Mouse (Mus musculus): ENCODE data around the gene Camkmt. TPM values are rescaled to one million over a fixed set of nuclear protein-coding genes. Genes with fewer than 3 reads are reported as not detected.

Gene Camkmt
- total RNA-seq, 2 experiments from 2014 or later: 13.1 to 13.6 TPM

DNA sequence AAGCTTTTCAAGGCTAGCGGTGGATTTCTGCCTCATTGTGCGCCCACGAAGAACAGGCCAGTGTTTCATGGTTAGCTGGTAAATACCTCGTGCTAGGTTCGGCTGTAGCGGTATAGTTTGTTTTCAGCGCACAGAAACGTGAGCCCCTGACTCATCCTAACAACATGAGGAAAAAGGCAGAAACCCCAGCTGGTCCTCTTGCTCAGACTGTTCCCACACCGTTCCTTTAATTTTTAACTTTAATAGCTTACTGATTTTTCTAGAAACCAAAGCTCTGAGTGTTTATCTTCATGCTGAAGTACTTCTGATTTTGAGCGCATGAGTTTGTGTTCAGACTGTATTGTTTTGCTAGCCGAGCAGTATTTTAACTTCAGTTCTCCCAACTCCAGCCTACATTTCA lies 109.0 kb downstream of the Camkmt start:
- Histone ChIP-seq H3K27ac (no peak overlapping the region), H3K4me3 (no peak overlapping the region)
- TF ChIP-seq CTCF (conservative IDR thresholded peaks at IDR 0.05): no peak
- no peak for DNase-seq (ENCODE audit: low spot score in 2 of 2)

DNA sequence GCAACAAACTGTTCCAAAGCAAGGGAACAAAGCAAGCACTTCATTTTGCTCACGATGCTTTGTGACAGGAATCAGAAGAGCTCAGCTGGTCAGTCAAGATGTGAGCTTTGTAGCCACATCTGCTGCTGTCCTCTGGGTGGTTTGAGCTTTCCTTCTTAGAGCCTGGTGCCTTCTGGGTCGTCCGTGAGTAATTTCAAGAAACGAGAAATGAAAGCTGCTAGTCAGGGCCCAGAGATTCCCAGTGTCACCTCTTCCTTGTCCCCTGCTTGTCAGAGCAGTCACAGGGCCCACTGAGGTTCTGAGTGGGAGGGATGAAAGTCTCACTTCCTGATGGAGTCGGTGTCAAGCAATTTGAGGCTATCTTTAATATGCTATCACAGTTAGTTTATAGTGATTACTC lies 127.7 kb downstream of the Camkmt start:
- DNase-seq (ENCODE audit: low spot score in 2 of 2): no peak
- TF ChIP-seq CTCF (conservative IDR thresholded peaks at IDR 0.05): no peak
- Histone ChIP-seq H3K27ac (no peak overlapping the region), H3K4me3 (no peak overlapping the region)

DNA sequence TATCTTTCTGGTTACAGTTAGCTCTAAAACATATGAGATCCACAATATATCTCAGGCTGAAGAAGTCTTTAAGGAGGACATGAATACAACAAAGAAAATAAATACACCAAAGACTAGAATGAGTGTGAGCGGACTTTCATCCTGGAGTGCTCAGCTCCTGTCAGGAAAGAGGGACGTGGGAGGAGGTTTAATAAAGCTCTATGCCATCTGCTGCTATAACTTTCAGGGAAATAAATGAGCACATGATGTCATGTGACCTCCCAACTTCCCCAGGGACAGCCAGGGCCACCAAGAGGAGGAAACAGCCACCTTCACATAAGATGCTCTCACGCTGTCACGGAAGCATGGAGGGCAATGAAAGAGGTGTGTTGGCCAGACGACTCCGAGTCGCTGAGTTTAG lies 151.8 kb downstream of the Camkmt start:
- DNase-seq (ENCODE audit: low spot score in 2 of 2): peak; percentile 13 to 23
- H3K27ac ChIP-seq: no peak overlapping the region
- H3K4me3 ChIP-seq: no peak overlapping the region
- TF ChIP-seq CTCF (conservative IDR thresholded peaks at IDR 0.05): no peak

DNA sequence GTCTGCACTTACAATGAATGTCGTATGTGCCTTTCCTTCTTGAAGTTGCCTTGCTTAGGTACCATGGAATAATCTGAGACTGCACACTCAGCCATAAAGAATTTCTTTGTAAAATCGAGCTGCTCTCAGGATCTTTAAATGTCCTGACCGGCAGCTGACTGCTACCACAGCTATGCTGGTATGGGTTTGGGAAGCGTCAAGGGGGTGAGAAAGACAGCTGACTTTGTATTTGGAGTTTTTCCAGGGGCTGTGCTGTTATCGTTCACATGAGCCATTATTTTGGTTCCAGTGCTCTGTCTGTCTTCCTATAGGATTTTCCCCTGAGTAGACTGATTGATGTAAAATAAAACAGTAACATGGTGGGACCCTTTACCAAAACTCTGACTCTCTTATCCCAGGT lies 158.6 kb downstream of the Camkmt start:
- no peak for TF ChIP-seq CTCF (conservative IDR thresholded peaks at IDR 0.05)
- no peak for DNase-seq (ENCODE audit: low spot score in 2 of 2)
- no peak overlapping the region for H3K27ac ChIP-seq
- no peak overlapping the region for H3K4me3 ChIP-seq

DNA sequence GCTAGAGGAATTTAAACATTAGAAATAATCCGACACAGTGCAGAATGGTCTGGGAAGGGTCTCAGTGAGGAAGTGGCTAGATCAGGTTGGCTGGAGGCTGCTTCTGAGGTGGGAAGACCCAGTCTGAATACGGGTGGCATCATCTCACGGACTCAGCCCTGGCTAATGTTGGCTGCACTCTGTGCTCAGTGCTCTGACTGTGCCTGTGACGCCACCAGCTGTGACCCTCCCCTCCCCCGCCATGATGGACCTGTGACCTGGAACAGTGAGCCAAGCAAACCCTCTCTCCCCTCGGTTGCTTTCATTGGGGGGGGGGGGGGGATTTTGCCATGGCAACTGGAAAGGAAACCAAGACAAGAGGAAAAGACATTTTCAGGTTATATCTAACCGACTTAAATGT lies 159.4 kb downstream of the Camkmt start:
- no peak for TF ChIP-seq CTCF (conservative IDR thresholded peaks at IDR 0.05)
- DNase-seq (ENCODE audit: low spot score in 2 of 2): no peak
- H3K27ac ChIP-seq: no peak overlapping the region
- no peak overlapping the region for H3K4me3 ChIP-seq

DNA sequence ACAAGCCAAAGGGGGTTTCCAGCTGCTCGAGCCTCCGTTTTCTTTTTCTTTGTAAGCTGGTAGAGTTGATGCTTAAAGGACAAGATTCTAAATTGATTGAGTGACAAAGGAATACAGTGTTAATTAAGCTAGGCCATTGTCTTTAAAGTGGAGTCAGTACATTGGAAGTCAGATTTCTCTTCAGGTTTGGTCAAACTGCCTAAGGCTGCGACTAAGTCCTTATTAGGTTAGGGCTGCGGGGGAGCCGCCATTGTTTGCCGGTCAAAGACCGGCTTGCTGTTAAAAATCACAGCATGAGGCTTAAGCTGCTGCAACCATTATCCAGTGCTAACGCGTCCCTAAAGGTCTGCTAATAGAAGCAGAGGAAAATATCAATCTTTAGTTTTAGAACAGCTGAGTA lies 166.6 kb downstream of the Camkmt start:
- no peak for TF ChIP-seq CTCF (conservative IDR thresholded peaks at IDR 0.05)
- no peak overlapping the region for H3K27ac ChIP-seq
- DNase-seq (ENCODE audit: low spot score in 2 of 2): no peak
- no peak overlapping the region for H3K4me3 ChIP-seq

DNA sequence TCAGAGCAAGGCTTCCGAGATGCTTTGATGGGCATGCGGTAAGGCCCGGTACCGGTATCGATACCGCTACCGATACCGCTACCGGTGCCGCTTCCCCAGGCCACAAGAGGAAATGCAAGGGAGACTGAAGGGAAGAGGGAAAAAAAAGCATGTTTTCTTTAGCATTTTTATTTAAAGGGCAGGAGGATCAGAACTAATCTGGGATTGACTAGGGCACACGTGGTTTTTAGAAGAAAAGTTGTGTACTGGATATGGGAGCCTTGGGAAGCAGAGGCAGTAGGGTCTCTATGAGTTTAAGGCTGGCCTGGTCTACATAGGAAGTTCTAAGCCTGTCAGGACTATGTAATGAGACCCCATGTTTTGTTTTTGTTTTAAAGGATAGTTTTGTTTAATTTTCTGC lies 167.0 kb downstream of the Camkmt start:
- no peak overlapping the region for H3K4me3 ChIP-seq
- no peak overlapping the region for H3K27ac ChIP-seq
- TF ChIP-seq CTCF (conservative IDR thresholded peaks at IDR 0.05): no peak
- no peak for DNase-seq (ENCODE audit: low spot score in 2 of 2)

DNA sequence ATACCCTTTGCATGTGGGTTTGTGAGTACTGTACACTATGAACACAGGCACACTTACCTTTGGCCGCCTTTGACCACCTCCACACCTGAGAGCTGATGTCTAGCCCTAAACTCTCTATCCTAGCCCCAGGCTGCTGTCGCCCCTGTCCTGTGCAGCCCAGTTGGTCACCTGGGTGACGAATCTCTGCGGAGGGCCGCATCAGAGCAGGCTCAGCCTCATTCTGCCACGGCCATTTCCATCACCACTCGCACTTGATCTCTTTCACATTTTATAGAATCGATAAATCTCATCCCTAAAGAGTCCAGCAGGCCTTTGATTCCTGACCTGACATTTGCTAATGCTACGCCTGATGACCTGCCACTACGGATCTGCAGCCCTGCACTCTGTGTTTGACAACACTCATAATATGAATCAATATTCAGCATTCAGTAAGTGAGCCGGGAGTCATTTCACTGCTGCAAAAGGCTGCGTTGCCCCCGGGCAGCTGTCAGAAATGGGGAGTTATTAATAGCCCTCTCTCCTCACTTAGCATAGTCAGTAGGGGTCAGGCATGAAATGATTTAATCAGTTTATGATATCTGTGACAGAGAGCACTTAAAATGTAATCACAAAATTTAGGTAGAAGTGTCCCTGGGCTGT lies 168.5 kb downstream of the Camkmt start:
- Histone ChIP-seq H3K4me3 (no peak overlapping the region), H3K27ac (no peak overlapping the region)
- DNase-seq (ENCODE audit: low spot score in 2 of 2): no peak
- TF ChIP-seq CTCF (conservative IDR thresholded peaks at IDR 0.05): no peak

DNA sequence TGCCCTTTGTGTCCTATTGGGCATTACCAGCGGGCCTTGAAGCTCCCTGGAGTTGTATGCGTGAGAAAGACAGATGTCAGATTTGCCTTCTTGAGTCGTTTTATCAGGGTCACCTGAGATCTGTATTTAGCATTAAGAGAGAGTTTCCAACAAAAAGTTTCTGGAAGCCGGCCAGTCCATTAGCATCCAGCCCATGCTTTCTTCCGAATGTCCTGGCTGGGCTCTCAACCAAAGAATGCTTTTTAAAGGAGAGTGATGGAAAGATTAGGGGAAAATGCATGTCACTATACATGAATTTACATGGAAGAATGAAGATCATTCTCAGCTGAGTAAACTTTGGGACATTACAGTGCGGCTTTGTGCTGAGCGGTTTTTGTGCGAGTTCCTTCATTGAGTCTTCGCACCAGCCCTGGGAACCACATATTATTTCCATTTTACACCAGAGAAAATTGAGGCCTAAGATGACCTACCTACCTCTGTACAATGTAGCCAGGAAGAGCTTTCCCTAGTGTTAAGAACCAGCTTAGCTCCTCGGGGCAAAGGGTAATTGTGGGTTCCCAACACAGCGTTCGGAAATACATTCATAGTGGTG lies 176.6 kb downstream of the Camkmt start:
- no peak overlapping the region for H3K4me3 ChIP-seq
- DNase-seq (ENCODE audit: low spot score in 2 of 2): no peak
- H3K27ac ChIP-seq: no peak overlapping the region
- no peak for TF ChIP-seq CTCF (conservative IDR thresholded peaks at IDR 0.05)

DNA sequence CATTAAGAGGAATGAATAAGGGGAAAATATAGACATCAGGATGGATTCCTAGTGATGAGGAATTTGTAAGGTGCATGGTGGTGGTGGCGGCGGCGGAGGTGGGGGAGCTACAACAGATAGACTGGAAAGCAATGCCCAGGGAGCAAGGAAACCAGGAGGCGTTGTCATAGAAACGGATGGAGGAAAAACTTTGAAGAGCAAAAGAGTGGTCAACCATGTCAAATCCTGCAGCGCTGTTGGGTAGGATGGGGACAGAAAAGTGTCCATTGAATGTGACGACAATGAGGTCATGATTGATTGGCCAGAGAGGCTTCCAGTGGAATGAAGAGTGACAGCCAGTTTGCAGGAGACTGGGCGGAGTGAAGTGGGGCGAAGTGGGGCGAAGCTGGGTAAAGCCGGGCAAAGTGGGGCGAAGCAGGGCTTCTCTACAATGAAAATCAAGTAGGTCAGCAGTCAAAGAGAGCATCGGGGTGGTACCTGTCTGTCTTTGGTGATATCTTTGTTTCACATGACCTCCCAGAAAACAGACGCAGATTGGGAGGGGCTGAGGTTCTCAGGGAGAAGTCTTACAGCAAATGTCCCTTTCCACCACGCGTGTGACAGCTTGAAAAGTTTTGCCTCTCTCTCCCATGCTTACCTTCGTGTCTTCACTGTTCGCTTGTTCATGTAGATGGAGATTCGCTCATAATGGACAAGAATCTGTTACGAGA lies 181.3 kb downstream of the Camkmt start:
- no peak overlapping the region for H3K4me3 ChIP-seq
- TF ChIP-seq CTCF (conservative IDR thresholded peaks at IDR 0.05): no peak
- H3K27ac ChIP-seq: no peak overlapping the region
- no peak for DNase-seq (ENCODE audit: low spot score in 2 of 2)

DNA sequence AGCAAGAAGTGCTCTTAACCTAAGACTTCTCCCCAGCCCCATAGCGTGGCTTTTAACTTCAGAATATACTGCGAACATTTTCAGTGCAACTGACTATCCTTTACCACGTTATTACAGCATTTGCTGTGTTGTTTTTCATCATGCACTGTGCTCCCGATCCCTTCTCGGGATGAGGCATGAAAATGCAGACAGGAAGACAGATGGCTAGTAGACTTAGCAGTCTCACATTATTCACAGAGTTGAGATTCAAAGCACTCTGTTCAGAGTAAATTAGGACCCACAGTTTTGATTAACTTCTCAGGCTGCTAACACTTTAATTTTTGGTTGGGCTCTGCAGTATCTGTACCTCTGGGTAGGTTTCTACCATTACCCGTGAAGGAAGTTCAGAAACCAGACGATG lies 189.4 kb downstream of the Camkmt start:
- peak in 1 of 2 experiments; percentile 32 for DNase-seq (ENCODE audit: low spot score in 2 of 2)

DNA sequence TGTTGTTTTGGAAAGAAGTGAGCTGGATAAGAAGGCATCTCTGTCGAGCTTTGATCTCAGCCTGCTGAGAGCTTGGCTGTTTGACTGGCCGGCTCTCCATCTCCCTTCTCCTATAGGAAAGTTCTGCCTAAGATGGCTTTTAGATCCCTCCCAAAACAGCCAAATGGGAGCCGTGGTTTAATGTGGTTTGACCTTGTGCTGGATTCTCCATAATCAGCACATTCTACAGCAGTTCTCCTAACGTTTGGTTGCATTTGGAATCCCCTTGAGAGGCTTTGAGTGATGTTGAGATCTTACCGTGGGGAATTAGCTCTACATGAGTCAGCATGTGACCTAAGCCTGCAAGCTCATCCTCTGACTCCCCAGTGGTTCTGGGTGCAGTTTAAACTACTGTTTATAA lies 192.1 kb downstream of the Camkmt start:
- TF ChIP-seq CTCF (conservative IDR thresholded peaks at IDR 0.05): no peak
- Histone ChIP-seq H3K4me3 (no peak overlapping the region), H3K27ac (no peak overlapping the region)
- no peak for DNase-seq (ENCODE audit: low spot score in 2 of 2)

More for the DNA sequence above, 189.4 kb downstream of the Camkmt start:
- TF ChIP-seq CTCF (conservative IDR thresholded peaks at IDR 0.05): no peak
- no peak overlapping the region for H3K4me3 ChIP-seq
- no peak overlapping the region for H3K27ac ChIP-seq

DNA sequence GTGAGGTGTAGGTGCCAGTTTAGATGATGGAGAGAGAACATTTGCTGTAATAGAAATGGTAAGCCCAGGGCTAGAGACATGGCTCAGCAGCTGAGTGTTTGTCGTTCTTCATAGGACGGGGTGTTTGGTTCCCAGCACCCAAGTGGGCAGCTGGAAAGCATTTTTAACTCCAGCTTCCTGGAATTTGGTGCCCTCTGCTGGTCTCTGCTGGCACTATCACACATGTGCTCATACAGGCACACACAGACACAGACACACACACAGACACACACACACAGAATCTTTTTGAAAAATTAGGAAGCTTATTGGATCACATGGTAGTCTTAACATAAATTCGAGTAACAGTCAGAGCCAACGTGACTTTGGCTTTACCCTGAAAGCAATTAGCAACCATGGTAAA lies 200.8 kb downstream of the Camkmt start:
- H3K4me3 ChIP-seq: no peak overlapping the region
- TF ChIP-seq CTCF (conservative IDR thresholded peaks at IDR 0.05): 0 out of 2 replicates have a peak, but pooled peaks have one; percentile 18
- no peak for DNase-seq (ENCODE audit: low spot score in 2 of 2)
- no peak overlapping the region for H3K27ac ChIP-seq

DNA sequence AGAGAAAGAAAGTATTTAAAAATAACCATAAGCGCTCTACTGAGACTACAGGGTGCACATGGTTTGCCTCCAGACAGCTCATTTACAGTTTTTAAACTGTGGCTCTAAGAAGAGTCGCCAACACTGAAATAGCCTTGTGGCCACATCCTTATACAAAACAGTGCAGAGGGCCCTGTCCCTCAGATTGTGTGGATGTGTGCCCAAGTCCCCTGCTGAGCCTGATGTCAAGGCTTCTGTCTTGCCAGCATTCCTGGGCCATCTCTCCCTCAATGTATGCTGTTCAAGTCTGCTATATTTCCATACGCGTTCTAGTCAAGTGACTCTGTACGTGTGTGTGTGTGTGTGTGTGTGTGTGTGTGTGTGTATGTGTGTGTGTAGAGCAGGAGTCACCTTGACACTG lies 201.2 kb downstream of the Camkmt start:
- no peak for DNase-seq (ENCODE audit: low spot score in 2 of 2)
- H3K27ac ChIP-seq: no peak overlapping the region
- no peak overlapping the region for H3K4me3 ChIP-seq
- no peak for TF ChIP-seq CTCF (conservative IDR thresholded peaks at IDR 0.05)
